Mouse (Mus musculus) layer of hippocampus, postnatal 36 days (tissue): ENCODE measurements around the gene C2cd5. TPM values are rescaled to one million over a fixed set of nuclear protein-coding genes. Genes with fewer than 3 reads are reported as not detected.

Experiments used
- DNase-seq, 2 experiments: peaks; one replicate each; pipeline ENCODE4 v3.0.0; 2022
- total RNA-seq, 2 experiments: library from RNA; stranded (reverse); gene quantifications; 2 replicates each; pipeline ENCODE4 v1.2.3; 2021

C2cd5 gene
- total RNA-seq, 2 experiments from 2014 or later = 97.8 to 114 TPM

DNA sequence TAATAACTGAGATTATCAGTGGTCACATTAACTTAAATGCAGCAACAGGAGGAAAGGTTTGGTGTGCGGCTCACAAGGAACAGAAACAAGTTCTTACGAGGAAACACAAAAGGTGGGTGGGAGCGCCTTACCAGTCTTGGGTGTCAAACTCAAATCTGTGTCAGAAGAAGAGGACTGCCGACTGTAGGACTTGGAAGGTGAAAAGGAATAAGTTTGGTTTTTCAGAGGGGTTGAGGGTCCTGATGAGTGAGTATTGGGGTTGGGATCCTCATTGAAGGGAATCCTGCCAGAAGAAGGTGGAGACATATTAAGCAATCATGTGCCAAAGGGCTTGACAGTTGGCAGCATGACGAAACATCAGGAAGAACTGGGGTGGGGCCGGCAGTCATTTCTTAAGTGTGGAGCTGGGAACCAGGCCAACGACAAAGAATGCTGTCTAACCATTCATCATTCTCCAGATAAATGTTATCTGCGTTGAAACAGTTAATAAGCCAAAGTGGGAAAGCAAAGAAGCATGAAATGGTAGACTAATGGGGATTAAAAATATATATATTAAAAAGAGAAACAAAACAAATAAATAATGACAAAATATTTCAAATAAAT, 27.4 kb downstream of the C2cd5 start:
- no peak for DNase-seq

DNA sequence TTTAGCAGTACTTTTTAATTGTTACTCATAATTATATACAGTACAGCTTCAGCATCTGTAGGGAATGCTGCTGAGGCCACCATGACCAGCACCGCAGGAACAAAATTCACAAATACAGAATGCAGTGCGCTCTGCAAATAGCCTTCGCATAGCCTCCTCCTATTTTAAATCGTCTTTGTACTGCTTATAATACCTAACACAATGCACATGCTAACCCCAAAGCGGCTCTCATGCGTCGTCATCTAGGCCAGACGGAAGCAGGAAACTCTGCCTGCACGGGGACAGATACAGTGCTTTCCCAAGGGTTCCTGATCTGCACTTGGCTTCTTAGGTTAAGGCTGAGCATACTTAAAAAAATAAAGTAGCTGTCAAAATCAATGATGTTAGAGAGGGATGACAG, 29.2 kb downstream of the C2cd5 start:
- no peak for DNase-seq

DNA sequence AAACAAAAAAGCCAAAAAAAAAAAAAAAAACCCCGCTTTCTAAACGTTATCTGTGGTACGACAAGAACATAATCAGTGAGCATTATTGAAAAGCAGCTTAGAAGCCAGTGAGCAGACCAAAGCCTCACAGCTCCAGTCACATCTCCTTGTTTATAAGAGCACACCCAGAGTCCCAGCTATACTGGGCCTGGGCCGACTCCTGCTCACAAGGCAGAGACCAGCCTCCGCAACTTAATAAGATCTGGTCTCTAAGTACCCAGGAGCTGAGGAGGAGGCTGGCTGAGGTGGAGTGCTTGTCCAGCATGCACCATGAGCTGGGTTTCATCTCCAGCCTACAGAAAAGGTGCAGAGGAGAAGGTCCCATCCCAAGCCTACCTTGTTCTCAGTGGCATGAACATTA, 29.9 kb downstream of the C2cd5 start:
- no peak for DNase-seq

DNA sequence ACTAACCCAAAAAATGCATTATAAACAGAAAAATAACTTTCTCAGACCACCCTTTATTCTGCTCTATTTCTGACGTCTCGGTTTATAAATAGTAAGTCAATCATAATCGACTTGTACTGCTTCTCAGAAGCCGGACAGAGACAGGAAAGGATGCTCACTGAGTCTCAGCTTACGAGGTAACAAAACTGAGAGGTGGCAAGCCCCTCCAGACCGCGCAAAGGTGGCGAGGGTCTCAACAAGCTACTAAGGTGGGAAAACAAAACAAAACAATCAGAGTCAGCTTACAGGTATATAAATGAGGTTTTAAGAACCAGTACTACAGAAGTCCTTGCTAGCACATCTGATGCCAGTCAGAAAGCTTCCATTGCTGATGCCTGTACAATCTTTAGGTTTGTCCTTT, 30.3 kb downstream of the C2cd5 start:
- no peak for DNase-seq

DNA sequence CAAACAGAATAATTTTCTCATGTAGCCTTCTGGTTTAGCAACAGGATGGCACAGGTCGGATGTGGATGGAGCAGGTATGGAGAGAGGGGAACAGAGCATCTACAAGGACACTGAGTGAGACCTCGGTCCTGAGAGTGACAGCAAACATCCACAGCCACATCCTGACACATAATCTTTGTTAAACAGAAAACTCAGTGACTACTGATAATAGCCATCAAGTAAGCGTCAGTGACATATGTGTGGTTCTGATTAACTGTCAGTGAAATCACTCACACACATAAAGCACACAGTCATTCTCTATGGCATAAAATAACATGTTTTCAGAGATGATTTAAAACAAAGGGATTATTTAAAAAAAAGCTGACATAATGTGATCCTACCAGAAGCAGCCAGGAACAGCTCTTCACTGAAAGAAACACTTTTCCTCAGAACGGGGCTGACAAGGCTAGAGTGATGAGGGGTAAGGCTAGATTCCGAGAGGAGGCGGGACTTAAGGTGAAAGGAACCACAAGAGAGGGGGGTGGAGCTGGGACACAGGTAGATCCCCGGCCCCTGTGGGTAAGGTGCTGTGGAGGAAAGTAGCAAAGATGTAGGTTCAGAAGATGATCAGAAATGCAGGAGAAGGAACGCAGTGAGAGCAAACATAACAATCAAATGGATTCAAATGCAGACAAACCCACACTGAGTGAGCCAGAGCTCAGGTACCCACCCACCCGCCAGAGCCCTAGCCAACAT, 31.6 kb downstream of the C2cd5 start:
- no peak for DNase-seq

DNA sequence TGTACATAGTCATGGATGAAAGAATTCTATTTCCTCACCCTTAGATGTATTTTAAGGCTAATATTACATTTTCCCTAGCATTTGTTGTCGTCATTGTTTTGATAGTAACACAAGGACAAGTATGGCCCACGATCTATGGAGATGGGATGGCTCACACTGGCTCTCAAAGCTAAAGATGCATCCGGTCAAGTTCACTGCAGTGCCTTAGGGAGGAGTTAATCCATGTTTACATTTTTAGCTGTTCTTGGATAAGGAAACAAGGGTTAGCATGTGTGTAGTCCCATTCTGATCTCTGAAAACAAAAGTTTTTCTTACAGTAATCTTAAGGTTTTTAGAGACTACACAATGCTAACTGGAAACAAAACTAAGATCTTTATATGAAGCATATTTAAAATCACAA, 32.3 kb downstream of the C2cd5 start:
- no peak for DNase-seq

DNA sequence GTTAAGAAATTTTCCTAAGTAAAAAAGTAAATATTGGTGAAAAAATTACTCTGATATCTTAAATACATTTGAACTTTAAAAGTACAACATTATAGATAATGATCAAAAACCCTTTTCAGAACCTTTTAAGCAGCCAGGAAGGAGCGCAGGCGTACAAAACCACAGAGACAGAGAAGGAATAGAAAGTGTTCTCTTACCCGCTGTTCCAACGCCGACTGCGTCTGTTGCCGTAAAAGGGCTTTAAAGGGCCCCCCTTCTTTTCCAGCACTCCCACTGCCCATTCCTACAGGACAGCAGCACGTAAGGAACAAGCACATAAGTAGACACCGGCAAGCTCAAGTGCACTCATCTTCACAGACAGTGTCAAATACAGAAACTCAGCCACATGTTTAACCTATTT, 33.1 kb downstream of the C2cd5 start:
- no peak for DNase-seq

DNA sequence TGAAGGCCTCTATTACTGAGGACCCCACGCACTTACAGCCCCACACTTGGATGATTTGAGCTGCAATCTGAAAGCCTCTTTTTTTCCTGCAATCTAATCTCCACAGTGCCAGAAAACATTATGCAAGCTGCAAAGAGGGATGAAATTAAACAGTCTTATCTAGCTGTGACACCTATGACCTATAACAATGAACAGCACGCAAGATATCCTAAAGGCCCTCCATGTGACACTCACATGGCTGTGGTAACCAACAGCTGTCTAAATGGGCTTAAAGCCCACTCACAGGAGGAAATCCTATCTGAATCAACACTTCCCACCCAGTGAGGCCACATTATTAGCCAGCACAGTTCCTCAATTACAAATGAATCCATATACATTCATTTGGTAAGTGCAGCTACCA, 35.9 kb downstream of the C2cd5 start:
- DNase-seq = no peak

DNA sequence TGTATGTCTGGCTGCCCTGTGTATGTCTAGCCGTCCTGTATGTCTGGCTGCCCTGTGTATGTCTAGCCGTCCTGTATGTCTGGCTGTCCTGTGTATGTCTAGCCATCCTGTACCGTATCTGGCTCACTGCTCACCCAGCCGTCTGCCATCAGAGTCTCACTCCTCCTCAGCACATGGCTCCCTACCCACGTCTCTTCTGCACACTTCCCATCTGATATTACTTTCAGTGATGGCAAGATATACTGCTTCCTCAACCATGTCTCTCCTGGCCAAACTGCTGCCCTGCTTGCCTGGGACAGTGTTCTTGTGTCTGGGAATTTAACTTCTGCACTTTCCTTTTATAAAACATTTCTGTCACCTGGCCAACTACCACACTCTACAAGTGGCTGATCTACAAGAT, 42.3 kb downstream of the C2cd5 start:
- DNase-seq = peak; percentile 52 to 60

DNA sequence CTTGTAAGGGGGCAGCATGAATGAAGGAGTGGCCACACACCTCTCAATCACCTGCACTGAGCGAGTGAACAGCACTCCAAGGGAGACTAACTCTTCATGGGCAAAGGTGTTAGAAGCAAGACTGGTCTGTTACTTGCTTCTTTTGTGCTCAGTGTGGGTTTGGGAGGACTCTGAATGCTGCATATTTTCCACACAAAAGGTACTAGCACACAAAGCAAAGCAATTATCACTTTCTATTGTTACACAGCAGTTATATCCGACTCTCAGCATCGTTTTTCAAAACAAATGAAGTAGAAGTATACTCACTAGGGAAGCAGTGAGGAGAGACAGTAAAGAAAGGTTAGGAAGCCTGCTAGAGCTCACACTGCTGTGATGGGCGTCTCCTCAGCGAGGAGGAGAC, 48.4 kb downstream of the C2cd5 start:
- DNase-seq = no peak

DNA sequence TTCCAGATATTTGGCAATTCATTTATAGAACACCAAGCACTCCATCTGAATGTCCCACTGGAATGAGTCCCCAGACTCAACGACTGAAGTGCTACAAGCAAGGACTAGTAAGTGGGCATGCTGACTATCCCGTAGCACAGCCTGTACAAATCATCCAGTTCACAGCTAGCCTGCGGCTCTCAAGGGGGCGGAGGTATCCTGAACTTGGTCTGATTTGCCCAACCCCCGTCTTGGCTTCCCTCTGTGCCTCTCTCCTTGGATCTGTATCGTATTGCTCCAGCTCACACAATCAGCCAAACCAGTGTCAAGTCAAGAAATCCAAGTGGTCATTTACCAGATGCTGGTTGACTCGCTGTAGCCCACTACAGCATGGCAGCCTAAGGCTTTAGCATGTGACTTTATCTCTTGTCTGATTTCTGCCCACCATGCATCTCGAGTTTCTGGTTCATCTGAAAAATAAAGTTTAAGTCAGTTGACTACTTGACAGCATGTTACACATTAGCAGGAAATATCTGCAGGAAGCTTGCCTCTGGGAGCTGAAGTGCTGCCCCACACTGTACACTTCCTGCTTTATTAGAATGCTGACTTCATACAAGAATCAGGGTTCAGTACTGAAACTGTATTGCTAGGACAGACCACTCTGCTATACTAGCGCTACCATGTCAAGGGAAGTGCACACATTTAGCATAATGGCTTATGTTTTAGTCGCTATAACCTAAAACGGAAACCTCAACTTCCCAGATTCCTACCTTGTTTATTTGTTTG, 50.0 kb downstream of the C2cd5 start:
- no peak for DNase-seq

DNA sequence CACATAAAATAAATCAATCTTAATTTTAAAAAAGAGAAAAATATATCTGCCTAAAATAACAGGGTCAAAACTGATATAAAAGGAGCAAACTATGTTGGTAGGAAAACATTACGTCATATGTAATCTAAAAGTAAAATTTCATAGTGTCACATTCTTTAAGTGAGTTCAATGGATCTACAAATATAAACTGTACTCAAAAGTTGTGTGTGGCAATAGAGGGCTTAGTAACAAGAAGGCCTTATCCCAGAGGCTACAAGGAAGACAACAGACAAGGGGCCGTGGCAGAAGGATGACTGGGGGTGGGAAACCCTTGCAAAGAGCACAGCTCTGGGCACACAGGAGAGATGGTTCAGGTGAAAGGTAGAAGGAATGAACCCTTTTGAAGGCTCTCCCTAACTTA, 50.8 kb downstream of the C2cd5 start:
- DNase-seq = no peak

DNA sequence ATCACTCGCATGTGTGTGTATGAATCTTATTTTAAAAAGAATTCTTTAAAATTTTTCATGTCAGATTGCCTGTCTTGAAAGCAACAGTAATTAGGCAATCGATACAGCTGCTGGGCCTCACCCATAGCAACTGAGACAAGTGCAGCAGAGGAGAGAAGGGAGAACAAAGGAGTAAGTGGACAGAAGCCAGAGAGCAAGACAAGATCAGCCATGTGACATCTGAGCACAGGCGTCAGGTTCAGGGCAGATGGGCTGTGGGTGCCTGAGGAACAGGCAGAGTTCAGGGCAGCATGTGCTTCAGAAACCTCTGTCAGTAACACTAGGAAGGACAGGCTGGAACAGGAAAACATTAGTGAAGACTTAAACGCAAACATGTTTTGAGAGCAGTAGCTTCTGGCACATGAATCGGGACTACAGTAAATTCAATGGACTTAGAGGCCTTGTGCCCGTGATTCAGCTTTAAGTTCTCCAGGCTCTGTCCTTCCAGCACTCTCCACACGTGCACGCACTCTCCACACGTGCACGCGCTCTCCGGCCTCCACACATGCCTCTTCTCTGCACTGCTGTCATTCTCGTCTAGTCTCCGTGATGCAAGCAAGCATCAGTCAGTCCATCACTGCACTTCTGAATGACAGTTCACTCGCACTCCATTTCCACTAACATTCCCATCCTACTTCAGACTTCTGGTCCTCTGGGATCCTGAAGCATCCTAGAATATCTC, 52.2 kb downstream of the C2cd5 start:
- DNase-seq = no peak

DNA sequence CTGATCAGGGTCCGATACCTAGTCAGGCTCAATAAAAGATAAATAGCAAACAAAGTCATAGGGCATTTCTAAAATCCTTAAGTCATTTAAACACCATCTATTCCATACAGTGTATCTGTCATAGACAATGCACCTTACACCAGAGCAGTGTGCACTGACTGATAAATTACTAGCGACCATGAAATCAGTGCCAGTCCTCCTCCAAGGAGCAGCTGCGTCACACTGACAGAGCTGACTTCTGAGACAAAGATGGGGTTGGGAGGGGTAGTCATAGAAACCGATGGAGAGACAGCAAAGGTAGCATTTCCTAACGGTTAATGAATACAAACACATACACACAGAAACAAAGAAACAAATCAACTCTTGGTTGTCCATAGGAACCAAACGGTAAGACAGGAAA, 58.4 kb downstream of the C2cd5 start:
- DNase-seq = no peak

DNA sequence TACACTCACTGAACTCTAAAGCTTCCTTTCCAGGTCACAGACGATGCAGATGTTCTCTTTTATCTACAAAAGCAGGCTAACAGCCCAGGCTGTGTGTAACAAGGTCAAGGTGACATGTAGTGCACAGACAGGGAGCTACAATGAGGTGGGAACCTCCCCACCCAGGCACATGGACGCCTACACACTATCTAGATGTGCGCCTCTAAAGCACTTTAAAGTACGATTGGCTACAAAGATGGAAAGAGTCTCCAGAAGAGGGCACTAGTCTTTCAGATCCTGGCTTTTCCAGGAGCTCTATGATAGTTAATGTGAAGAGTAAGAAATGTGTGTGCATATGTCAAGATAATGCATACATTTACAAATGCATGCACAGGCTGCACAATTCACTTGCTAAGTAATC, 64.7 kb downstream of the C2cd5 start:
- DNase-seq = no peak

DNA sequence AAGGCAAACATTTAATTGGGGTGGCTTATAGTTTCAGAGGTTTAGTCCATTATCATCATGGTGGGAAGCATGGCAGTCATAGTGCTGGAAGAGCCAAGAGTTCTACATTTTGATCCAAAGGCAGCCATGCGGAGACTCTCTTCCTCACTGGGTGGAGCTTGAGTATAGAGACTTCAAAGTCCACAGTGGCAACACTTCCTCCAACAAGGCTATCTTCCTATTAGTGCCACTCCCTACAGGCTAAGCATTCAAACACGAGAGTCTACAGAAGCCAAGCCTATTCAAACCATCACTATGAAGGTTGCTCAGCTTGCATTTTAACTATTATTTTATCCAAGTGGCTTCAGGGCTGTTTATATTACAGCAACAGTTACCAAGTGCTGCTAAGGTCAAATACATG, 65.4 kb downstream of the C2cd5 start:
- no peak for DNase-seq

DNA sequence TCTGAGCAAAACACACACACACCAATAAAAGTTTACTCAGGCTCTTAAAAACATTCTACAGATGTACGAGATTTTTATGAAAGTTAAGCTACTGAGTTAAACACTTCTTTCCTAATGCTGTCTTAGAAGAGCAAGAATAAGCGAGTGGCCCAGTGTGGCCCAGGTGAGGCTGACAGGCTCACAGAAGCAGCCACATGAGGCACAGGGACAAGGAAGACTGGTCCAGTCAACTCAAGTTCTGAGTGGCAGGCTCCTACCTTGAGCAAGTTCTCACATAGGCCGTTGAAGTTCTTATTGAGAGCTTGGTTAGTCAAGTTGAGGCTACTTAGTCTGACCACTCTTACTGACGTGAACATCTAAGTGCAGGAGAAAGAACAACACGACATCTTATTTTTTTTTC, 69.4 kb downstream of the C2cd5 start:
- no peak for DNase-seq

DNA sequence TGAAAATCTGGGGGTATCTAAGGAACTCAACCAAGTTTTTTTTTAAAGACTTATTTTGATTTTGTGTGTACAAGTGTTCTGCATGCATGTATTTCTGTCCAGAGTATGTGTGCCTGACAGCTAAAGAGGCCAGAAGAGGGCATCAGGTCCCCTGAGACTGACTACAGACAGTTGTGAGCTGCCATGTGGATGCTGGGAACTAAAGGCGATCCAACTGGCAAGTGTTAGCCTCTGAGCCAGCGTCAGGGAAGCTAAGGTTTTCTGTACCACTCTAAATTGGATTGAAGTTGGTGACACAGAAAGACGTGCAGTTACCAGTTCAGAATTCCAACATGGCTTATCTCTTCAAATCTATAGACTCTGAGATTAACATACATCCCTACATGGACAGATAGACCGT, 72.0 kb downstream of the C2cd5 start:
- DNase-seq = no peak

DNA sequence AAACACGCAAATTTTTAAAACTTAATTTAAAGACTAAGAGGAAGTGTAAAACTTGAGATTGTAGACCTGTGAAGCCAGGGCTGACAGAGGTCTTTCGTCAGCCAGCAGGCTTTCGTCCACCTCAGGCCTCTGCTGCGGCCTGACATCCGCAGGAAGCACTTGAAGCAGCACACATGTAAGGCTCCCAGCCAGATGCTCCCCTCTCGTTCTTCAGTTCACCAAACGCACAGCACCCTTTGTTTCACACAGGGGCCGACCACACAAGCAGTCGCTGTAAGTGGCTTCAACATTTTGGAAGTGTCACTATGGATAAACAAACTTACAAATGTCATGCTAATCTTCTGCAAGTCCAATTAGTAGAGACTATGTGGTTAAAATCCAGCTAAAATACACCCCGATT, 72.5 kb downstream of the C2cd5 start:
- DNase-seq = no peak

DNA sequence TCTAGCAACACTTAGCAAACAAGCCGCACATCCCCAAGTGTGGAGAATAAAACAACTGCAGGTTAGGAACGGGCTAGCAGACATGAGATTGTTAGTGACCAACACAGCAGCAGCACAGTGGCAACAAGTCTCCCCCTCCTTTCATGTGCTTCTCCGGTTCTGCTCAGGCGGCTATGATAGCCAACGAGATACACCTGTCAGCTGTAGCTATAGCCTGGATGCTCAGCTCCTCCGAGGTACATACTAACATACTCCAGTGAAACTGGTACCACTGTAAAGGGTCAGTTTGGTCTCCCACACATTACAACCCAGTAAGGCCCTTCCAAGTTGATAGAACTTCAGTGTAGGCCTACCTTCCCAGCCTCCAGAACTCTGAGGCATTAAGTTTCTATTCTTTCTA, 76.2 kb downstream of the C2cd5 start:
- DNase-seq = no peak

DNA sequence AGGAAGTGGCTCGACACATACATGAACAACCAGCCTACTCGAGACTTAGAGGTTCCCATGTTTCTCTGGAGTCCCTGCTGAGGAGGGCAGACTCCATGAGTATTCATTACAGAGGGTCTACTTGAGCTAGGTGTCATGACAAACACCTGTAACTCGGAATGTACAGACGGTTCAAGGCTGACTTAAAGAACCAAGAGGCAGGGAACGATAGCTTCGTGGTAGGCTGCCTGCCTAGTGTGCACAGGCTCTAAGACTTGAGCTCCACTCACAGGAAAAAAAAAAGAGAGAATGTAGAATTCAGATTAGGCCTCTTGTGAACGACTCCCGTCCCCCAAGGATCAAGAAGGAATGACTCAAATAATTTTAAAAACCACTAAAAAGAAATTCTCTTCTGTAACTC, 78.2 kb downstream of the C2cd5 start:
- DNase-seq = no peak

DNA sequence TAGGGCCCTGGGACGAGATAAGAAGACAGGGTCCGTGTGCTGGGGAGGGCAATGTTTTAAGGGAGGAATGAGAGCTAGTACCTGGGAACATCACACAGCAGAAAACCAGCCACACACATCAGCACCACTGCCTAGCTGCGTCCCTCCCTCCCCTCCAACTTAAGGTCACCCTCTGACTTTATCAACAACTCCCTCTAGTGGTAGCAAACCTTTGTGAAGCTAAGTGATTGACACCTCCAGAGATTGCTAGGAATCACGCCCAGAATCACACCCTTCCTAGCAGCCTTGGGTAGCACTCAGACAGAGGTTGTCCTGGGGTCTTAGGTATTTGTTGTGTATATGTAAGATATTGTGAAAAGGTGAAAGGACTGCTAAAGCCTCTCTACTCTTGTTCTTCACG, 79.3 kb downstream of the C2cd5 start:
- DNase-seq = no peak

DNA sequence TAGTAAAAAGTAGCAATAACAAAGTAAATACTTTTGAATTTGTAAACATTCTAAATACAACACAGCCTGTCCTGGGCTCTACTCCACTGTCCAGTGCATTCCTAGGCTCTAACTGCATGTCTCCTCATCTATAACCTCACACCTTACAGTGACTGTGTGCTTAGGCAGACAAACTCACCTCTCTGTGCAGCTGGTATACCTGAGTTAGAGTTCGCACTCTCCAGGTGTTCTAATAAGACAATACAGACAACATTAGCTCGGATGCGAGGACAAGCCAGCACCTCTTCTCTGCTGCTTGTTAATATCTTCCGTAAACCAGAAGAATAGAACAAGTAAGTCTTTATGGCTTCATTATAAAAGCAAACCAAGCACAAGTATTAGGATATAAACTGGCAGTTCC, 79.8 kb downstream of the C2cd5 start:
- no peak for DNase-seq
